Mouse (Mus musculus) liver, postnatal 0 days (tissue): ENCODE measurements at regions not wholly inside any gene's neighbourhood (a gene's known extent, or its start where the extent isn't known, plus 50 kb on each side); places are given as distances from the start of the nearest gene placed in this dataset.

ENCODE experiments used
- ATAC-seq: fragments of 200-750 bp; cut with Nextera tagmentation; 2 replicates; pipeline ENCODE4 v1.8.0; 2017; ENCODE audit warnings: mild to moderate bottlenecking, moderate library complexity
- DNase-seq: peaks from one replicate; pipeline ENCODE4 v3.0.0-alpha.2; 2016
- H3K27ac ChIP-seq: fragments of 300-500 bp; sonication (generic); 2 replicates; pipeline ENCODE4 v1.5.1; 2014; ENCODE audit warnings: antibody characterized with exemption, moderate library complexity, mild to moderate bottlenecking, low read depth
- H3K27me3 ChIP-seq: fragments of 300-500 bp; sonication (generic); 2 replicates; pipeline ENCODE4 v1.6.1; 2014; ENCODE audit warnings: low read length, control low read depth, mixed read lengths; ENCODE audit not compliant: insufficient read depth
- H3K36me3 ChIP-seq: fragments of 300-500 bp; sonication (generic); replicated peaks from 2 replicates; pipeline ENCODE4 v1.6.1; 2014; ENCODE audit warnings: mild to moderate bottlenecking, control low read depth, low read length, moderate library complexity, mixed read lengths; ENCODE audit not compliant: insufficient read depth
- H3K4me1 ChIP-seq: fragments of 300-500 bp; sonication (generic); 2 replicates; pipeline ENCODE4 v1.6.1; 2014; ENCODE audit warnings: antibody characterized with exemption, mild to moderate bottlenecking, control low read depth; ENCODE audit not compliant: insufficient read depth
- H3K4me2 ChIP-seq: fragments of 300-500 bp; sonication (generic); 2 replicates; pipeline ENCODE4 v1.6.1; 2014; ENCODE audit warnings: low read depth, mild to moderate bottlenecking, low read length, moderate library complexity, mixed read lengths
- H3K4me3 ChIP-seq: fragments of 300-500 bp; sonication (generic); 2 replicates; pipeline ENCODE4 v1.5.1; 2014; ENCODE audit warnings: low read depth, low read length
- H3K9ac ChIP-seq: fragments of 300-500 bp; sonication (generic); replicated peaks from 2 replicates; pipeline ENCODE4 v1.6.1; 2014; ENCODE audit warnings: mild to moderate bottlenecking, moderate library complexity
- H3K9me3 ChIP-seq: fragments of 300-500 bp; sonication (generic); 2 replicates; pipeline ENCODE4 v1.6.1; 2016; ENCODE audit warnings: mild to moderate bottlenecking, control low read depth, low read length, mixed read lengths
- CTCF ChIP-seq: sonication (generic); IDR thresholded peaks from 2 replicates; pipeline ENCODE4 v1.5.1; 2016; ENCODE audit warnings: antibody characterized with exemption, low read depth
- EP300 ChIP-seq: IDR thresholded peaks from 2 replicates; pipeline ENCODE4 v1.6.1; 2016; ENCODE audit warnings: antibody characterized with exemption, low read depth, mild to moderate bottlenecking
- WGBS: fragments of 180-500 bp; shearing (Covaris S2); extraction: QIAGEN DNeasy Blood & Tissue Kit; methylation state at CpG from one replicate; pipeline ENCODE4 v1.1.7; 2014; ENCODE audit not compliant: insufficient replicate concordance; 5-methylcytosine and 5-hydroxymethylcytosine counted together

GRCm38 (mm10) chr12:33825571-33825970 lies 102.7 kb upstream of the Ferd3l start:
- H3K4me2 ChIP-seq, result no peak overlapping the region
- H3K36me3 ChIP-seq, result no peaks in the 10 kb centered on the region
- H3K4me3 ChIP-seq, result no peak overlapping the region
- no peaks in the 10 kb centered on the region for H3K9me3 ChIP-seq
- H3K9ac ChIP-seq, result no peak overlapping the region
- no peak overlapping the region for H3K27ac ChIP-seq
- no peaks in the 10 kb centered on the region for H3K27me3 ChIP-seq
- TF ChIP-seq EP300 (no peak), CTCF (no peak)
- no peak for DNase-seq
- ATAC-seq, result no peak
- no peaks in the 10 kb centered on the region for H3K4me1 ChIP-seq

- TF ChIP-seq CTCF, result no peak
- TF ChIP-seq EP300, result no peak
- Histone ChIP-seq H3K36me3 (no peaks in the 10 kb centered on the region), H3K9ac (no peak overlapping the region), H3K4me3 (no peak overlapping the region), H3K27ac (no peak overlapping the region), H3K27me3 (no peaks in the 10 kb centered on the region), H3K9me3 (no peaks in the 10 kb centered on the region), H3K4me1 (no peaks in the 10 kb centered on the region), H3K4me2 (no peak overlapping the region)
- ATAC-seq (no peak), DNase-seq (no peak)
Observed at GRCm38 (mm10) chr12:33849088-33849487, 79.1 kb upstream of the Ferd3l start.

- no peaks in the 10 kb centered on the region for H3K36me3 ChIP-seq
- 85% methylated on average over 1 of the region's 1 CpGs for WGBS
- H3K9ac ChIP-seq, result no peak overlapping the region
- no peaks in the 10 kb centered on the region for H3K4me1 ChIP-seq
- no peak overlapping the region for H3K27ac ChIP-seq
- H3K4me2 ChIP-seq, result no peak overlapping the region
- no peaks in the 10 kb centered on the region for H3K9me3 ChIP-seq
- no peak for ATAC-seq
- no peak for DNase-seq
- no peaks in the 10 kb centered on the region for H3K27me3 ChIP-seq
- TF ChIP-seq CTCF (no peak), EP300 (no peak)
- H3K4me3 ChIP-seq, result no peak overlapping the region
Observed at GRCm38 (mm10) chr12:33851736-33852135, 76.5 kb upstream of the Ferd3l start.
